Mouse (Mus musculus) cerebellum, postnatal 14 days (tissue): ENCODE measurements around the gene Gapdhs.
"Not testable (repeated sequence)": the region's sequence is repeated elsewhere in the genome, so short reads cannot be mapped to it uniquely, and the experiment has no call there.

Experiments
- DNase-seq, 2 experiments: peaks; one replicate each; pipeline ENCODE4 v3.0.0; 2021; ENCODE audit warnings: mixed read lengths in 2 of 2

Gene Gapdhs

DNA sequence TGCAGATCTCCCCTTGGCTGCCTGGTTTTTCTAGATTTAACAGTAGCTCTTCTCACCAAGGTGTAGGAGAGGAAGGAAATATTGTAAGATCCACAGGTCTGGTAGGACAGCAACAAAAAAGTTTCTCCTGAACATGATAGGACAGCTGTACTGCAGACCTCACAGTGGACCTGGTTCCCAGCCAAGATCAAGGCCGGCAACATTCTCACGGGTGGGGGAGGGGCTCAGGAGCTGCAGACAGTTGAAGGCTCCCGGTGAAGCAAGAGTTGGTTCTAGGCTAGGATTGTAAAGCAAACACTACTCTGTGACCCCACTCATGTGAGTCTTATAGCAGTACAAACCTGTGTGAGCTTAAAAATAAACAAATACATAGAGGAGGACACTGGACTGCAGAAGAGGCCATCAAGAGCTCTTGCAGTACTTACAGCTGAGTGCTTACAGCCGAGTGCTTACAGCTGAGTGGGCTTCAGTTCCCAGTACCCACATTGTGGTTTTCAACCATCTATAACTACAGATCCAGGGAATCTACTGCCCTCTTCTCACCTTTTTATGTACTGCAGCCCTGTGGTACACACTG is 629 bp upstream of the Gapdhs start:
- DNase-seq, result no peak

DNA sequence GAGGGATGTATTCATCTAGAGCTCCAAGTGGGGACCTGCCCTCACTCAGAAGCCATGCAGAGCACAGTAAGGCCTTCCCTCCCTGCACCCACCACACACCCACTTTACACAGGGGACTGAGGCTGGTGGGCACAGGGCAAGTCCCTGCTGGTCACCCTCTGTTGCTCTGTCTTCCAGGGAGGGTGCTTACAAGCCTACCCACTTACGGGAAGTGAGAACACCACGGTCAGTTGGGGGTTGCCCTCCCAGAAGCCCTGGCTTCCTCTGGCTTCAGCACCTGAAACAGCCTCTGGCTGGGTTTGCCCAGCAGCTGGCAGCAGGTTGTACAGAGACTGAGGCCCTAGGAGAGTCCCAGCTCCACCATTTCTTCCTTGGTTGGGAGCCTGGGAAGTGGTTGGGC is 911 bp downstream of the Gapdhs start:
- DNase-seq, result not testable (repeated sequence)

DNA sequence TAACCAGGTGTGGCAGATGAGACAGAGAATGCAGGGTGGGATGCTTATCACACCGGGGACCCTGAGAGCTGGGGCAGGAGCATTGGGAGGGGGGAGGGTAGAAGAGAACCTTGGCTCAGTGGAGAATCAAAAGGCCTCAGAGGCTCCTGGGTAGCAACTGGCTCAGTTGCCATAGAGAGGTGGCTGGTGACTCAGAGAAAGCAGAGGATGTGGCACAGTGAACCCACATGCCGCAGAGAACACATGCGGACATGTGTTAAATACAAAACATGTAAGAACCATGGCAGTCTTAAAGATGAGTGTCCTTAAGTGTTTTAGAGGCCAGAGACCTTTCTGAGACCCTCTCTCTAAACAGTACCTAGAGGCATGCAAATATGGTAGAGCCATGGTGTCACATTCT is 7.3 kb downstream of the Gapdhs start:
- no peak for DNase-seq

DNA sequence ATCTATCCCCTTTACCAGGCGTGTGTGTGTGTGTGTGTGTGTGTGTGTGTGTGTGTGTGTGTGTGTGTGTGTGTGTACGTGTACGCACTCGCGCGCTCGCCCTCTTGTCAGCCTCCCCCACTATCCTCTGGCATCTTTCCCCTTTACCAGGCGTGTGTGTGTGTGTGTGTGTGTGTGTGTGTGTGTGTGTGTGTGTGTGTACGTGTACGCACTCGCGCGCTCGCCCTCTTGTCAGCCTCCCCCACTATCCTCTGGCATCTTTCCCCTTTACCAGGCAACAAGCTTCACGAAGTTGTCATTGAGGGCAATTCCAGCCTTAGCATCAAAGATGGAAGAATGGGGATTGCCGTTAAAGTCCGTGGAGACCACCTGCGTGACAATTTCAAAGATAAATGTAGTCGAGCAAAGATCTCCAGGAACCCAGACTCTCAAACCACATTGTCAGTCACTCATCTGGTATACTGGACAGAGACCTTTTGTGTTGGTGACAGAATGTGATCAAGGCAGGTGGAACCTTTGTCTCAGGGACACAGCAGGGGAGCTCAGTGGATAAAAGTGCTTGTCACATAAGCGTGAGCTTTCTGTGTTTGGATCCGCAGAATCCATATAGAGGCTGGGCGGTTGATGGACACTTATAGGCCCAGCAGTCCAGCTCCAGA is 13.3 kb downstream of the Gapdhs start:
- DNase-seq, result peak; percentile 54 to 55

- peak; percentile 99 for DNase-seq
These were observed 14.0 kb downstream of the Gapdhs start, which contains the start of gene Tmem147 for GRCm38 (mm10) chr7:30729396-30730063. Gene Tmem147, minus strand, starts transcription at chr7:30729540.

GRCm38 (mm10) chr7:30728739-30729395 is 14.6 kb downstream of the Gapdhs start:
- no peak for DNase-seq

- DNase-seq, result no peak
These were observed 15.3 kb downstream of the Gapdhs start for GRCm38 (mm10) chr7:30728214-30728613.

DNA sequence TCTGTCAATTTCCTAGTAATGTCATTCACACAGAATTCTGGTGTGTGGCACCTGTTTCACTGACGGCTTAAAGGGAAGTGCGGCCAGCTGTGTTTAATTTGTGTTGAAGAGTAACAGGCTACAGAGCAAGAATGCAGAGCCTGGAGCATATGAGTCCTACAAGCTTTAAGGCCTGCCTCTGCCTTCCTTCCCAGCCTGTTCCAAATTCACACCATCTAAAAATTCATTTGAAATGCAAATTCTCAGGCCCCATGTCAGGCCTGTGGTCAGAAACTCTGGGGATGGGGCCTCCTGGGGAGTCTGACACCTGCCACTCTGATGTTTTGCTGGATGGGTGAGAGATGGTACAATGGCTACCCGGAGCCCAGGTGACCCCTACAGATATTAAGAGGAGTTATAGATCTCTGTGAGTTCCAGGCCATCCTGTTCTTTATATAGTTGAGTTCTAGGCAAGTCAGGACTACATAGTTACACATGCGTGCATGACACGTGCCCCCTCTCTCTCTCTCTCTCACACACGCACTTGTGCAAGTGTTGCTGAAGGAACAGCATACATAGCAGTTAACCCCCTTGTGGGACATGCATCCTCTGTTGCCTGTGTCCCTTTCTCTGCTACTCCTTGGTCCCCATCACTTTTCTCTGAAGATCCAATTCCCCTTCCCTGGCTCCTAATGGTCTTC is 20.1 kb downstream of the Gapdhs start:
- no peak for DNase-seq

DNA sequence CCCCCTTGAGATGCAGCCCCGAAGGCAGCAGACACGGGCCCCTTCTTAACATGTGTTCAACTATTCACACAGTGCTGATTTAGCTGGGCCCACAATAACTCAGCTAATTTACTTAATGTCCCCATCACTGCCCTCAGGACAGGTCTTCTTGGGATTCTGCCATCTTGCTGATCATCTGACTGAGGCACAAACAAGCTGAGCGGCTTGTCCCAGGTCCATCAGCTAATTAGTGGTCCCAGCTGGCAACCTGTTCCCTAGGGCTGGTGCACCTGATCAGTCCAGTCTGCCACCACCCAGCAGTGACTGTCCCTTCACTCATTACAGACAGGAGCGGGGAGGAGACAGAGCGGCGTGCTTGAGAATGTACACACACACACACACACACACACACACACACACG is 22.2 kb downstream of the Gapdhs start:
- DNase-seq, result peak; percentile 46 to 63

GRCm38 (mm10) chr7:30719669-30720068 is 23.8 kb downstream of the Gapdhs start:
- no peak for DNase-seq

GRCm38 (mm10) chr7:30717716-30718046 is 25.8 kb downstream of the Gapdhs start:
- no peak for DNase-seq

DNA sequence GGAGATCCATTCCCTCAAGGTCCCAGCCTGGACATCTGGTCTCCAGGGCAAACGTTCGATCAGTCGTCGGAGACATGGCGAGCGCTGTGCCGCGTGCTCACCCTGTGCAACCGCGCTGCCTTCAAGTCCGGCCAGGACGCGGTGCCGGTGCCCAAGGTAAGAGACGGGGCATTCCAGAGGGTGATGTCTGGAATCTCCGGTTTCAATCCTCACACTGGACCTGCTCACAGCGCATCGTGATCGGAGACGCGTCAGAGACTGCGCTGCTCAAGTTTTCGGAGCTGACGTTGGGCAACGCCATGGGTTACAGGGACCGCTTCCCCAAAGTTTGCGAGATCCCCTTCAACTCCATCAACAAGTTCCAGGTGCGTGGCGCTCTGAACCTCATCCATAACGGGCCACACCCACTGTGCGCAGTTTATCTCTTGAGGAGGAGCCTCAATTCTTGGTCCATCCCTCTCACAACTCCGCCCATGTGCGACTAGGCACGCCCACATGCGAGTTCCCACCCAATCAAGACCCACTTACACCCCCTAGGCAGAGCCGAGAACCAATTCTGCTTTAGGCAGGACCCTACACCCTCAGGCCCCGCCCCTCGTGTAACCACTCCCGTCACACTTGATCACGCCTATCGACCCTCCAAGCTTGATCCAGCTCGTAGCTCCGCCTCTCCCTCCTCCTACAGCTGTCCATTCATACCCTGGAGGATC is 26.3 kb downstream of the Gapdhs start:
- DNase-seq, result peak; percentile 49 to 59

DNA sequence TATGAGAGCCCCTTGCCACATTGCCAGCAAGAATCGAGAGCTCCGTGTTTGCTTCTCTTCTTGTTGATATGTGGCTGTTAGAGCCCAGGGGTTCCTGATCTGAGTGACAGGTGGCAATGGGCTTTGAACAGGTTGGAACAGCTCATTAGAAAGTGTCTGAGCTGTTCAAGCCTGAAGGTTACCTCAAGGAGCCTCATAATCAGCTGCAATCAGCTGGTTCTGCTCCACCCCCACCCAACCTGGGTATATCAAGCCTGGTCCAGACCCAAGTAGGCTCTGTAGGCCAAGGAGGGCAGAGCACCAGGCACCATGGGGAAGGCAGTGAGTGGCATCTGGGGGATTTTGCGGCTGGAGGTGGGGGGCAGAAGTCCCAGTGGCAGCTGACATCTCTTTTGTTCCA is 31.5 kb downstream of the Gapdhs start, which contains the start of gene Atp4a:
Gene Atp4a (plus strand): TSS at position 268 of the 400 bp plus-strand sequence.
- no peak for DNase-seq

DNA sequence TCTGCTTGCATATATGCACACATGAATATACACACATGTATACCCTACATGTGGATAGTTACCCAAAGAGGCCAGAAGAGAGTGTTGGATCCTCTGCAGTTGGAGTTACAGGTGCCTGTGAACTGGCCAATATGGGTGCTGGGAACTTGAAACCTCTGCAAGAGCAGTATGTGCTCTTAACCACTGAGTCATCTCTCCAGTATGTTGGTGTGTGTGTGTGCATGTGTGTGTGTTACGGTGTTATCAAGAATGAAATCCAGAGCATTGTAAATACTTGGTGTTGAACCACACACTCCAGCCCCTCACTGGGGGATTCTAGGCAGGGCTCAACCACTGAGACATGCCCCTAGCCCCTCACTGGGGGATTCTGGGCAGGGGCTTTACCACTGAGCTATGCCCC is 36.0 kb downstream of the Gapdhs start:
- no peak for DNase-seq

GRCm38 (mm10) chr7:30706214-30706882 is 37.1 kb downstream of the Gapdhs start:
- no peak for DNase-seq

DNA sequence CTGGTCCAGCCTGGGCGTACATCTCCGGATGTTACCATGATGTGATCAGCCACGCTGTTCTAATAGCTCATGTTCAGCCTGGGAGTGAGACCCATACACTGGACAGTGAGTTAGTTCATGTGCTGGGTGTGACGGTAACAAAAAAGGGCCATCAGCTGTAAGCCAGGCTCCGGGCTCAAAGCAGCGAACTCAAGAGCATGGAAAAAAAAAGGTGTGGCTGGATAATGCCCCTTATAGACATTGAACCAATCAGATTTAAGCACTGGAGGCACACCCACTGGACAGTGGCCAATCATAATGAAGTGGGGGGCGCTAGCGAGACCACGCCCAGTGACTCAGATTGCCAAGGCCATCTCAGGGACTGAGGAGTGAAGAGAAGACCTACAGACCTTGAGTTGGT is 44.9 kb downstream of the Gapdhs start, which contains the start of gene 2200002J24Rik:
Gene 2200002J24Rik (plus strand): TSS at position 338 of the 400 bp plus-strand sequence.
- no peak for DNase-seq

GRCm38 (mm10) chr7:30698101-30698500 is 45.4 kb downstream of the Gapdhs start:
- DNase-seq, result no peak

DNA sequence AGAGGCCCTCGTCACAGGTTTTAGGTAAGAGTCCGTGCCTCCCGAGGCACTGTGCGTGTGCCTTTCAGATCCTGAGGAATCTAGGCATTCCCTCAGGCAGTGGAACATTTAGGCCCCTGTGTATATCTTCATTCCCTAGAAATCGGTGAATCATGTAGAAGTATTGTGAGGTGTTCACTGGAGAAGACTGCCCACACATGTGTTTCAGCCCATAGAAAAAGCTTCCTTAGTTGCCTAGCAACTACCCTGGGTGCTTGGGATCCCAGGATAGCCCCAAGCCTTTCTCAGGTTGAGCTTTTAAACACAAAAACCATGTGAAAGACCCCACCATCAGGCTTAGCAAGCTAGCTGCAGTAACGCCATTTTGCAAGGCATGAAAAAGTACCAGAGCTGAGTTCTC is 55.2 kb downstream of the Gapdhs start:
- no peak for DNase-seq

- DNase-seq, result no peak
These were observed 60.1 kb downstream of the Gapdhs start for GRCm38 (mm10) chr7:30683425-30683824.

GRCm38 (mm10) chr7:30681897-30682296 is 61.6 kb downstream of the Gapdhs start:
- no peak for DNase-seq
